Mouse (Mus musculus) frontal cortex, postnatal 10 days (tissue): ENCODE measurements around the gene Olfr65.
A peak's percentile ranks its signal among the peaks of the same experiment; 100 is the strongest.

Experiments used
- DNase-seq, 2 experiments: peaks; one replicate each; pipeline ENCODE4 v3.0.0; 2022; ENCODE audit warnings: low spot score in 2 of 2, mixed read lengths in 1 of 2

Olfr65 gene

DNA sequence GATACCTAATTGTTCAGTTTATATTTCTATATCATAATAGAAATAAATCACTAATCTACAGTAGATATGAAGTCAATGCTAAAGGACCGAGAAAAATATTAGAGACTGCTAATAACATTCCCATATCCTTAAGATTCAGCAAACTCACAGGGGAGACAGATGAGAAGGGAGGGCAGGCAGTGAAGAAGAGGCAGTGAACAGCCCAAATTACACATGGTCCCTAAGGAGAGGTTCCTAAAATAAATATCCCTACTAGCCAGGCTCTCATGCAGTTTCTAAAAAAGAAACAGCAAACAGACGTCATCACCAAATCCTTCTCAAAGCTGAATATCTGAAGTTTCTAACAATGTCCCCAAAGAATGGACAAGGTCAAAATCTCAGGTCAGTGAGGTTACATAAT, at the start of gene Olfr65:
Gene Olfr65, plus strand, starts transcription at position 301 of the 400 bp plus-strand sequence.
- DNase-seq, result no peak

DNA sequence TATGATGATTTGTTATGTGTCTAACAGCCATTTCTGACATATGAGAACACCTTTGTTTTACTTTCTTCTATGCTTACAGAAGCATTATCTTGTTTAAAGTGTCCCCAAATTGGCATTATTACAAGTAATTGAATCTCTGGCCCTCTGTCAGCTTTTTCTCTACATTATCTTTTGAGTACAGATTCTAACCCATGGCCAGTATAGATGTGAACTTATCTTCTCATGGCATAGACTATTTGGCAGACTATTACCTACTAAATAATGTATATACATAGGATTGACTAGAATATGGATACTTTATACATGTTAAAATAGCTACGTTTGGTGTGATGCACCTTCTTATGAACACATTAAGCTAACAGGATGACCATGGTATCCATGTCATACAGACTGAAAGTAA, 48.6 kb upstream of the Olfr65 start:
- DNase-seq, result no peak

DNA sequence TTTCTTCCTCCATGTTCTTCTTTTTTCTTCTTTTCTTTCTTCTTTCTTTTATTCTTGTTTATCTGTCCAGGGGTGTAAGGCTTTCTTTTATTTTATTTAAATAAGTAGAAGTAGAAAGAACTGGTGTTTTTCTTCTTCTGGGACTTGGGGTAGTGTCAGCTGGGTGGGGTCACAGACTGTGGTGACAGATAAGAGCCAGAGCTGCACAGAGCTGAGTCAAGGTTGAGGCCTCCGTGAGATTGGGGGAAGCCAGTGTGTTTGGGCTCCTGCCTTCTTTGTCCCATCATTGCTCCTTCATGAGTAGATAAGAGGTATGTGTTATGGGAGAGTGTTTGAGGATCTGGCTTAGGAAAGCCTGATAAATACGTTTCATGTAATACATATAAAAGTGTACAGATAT, 44.2 kb upstream of the Olfr65 start:
- DNase-seq, result no peak

DNA sequence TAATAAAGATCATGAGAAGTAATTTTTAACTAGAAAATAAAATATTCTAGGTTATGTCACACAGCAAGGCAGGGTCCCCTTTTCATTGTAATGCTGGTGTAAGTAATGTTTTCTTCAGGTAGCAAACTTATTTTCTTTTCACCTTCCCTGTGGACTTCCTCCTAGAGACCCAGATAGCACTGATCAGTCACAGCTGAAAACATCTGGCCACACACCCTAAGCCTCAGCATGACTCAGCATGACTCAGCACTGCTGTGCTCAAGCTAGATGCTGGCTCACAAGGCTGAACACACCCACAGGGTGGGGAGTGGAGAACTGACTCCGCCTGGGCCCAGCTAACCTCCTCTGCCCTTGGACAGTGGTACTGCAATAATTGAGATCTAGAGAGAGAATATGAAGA, 42.4 kb upstream of the Olfr65 start:
- DNase-seq, result no peak

DNA sequence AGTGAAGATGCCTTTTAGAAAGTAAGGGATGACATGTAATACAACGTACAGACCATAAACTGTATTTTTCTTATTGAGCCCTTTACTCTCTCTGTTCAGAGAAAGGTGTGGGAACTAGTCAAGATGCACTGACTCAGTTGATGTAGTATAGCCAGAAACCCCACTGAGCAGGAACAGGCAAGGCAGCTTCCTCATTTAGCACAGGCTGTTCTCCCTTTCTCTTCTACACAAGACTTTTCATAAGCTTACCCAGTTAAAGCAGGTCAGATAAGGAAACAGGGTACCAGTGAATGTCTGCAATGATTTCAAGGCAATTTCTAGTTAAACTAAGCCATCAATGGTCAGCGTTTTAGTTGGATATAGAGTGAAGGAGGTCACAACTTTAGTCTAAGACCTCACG, 41.8 kb upstream of the Olfr65 start:
- DNase-seq, result no peak

DNA sequence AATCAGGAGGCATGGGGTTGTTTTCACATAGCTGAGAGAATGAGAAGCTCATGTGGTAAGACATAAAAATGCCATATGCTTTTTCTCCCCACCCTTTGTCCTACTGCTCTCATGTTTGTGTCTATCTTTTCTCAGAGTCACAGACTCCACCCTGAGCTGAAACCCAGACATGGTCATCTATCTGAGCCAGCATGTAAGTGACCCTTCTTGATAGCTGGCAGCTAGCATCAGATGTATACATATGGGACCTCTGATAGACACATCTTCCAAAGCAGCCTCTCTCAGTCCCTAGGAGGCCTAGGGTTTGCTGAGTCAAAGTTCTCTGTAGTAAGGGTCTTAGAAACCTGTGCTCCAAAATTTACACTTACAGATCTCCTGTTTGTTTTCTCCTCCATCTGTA, 37.6 kb upstream of the Olfr65 start:
- no peak for DNase-seq

DNA sequence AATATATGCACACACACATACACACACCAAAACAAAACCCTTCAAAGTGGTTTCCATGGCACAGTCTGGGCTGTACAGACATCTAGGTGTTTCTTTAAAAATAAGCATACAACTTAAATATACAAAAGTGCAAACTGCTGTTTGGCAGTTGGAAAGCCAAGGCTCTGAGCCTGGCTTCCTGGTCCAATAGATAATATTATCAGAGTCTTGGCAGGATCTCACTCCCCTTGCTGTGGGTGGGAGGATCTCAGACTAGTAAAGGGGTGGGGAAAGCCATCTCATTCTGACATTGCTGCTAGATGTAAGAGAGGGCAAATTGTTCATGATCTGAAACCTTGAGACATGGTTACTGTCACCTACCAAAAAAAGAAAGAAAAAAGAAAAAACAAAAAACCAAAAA, 32.6 kb upstream of the Olfr65 start:
- no peak for DNase-seq

DNA sequence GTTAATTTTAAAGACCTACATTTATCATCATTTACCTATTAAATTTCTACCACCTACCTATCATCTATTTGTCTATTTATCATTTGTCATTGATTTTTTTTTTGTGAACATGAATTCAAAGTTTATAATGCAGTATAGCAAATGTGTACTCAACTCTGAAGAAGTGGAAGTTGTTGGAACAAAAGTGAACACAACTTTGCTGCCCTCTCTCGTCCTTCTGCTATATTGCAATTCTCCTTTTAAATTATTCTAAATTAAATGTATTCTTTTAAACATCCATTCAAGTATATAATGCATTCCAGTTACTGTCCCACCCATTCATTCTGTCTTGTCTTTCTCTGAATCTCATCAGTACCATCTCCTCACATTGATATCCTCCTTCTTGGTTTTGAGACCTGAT, 30.2 kb upstream of the Olfr65 start:
- DNase-seq, result no peak

DNA sequence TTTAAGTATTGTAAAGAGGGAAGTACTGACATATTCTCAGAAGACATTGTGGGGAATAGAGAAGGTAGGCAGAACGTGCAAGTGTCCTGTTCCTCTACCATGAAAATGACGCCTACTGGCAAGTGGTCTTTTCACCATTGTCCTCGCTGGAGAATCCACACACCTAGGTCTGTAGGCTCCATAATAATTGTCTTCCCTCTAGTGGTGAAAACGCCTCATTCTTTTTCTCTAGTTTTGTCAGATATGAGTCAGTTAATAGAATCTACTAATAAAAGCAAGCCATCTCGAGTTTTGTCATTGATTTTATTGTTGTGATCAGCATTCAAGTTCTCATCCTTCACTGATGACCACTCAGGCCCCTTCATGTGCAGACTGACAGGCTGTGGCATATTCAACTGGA, 28.8 kb upstream of the Olfr65 start:
- no peak for DNase-seq

DNA sequence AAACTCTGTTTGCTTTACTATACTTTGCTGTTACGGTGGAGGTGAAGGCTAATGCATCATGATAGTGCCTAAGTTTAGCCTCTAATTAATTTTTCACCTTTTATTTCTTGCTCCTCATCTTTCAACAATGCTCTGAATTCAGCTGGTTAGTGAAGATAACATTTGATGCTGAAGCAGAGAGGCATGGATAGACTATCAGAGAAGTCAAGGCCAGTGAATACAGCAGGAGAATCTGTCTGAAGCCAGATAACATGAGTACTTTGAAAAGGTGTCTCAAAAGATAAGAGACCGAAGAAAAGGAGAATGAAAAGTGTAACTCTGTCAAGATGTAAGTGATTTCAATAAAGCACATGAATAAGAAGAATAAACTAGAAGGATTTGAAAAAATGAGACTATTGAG, 26.2 kb upstream of the Olfr65 start:
- DNase-seq, result no peak

DNA sequence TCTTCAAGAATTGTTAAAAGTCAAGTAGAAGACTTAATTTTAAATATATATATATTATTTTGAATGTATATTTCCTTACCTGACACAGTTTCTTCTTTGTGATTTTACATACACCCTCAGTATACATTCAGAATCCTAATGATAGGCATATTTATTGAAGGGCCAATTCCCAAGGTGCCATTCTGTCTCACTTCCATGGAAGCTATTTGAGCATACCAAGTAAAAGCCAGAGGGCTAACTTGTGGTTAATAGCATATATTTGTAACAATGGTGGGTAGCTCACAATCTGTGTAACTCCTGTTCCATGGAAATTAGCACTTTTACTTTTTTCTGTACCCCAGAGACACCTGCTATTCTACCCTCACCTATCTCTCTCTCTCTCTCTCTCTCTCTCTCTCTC, 17.1 kb upstream of the Olfr65 start, which contains the start of gene Olfr66:
Gene Olfr66, minus strand, starts transcription at position 101 of the 400 bp plus-strand sequence.
- DNase-seq, result no peak

DNA sequence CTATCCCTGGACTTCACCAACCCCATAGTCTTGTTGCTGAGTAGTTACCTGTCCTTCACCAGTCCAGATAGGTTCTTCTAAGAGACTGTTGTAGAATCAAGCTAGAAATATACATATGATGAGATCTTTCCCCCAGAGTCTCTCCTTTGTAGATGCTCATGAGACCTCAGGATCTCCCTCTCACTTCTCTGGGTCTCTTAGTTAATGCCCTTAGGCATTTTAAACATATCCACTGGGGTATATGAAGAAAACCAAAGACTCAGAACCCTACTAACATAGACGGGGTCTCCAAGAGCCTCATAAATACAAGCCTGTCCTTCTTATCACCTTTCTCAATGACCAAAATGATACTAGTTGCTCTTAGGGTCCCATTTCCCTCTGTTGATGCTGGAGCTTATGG, 8.9 kb upstream of the Olfr65 start, which contains the start of gene Olfr64:
Gene Olfr64, minus strand, starts transcription at position 101 of the 400 bp plus-strand sequence.
- DNase-seq, result no peak

DNA sequence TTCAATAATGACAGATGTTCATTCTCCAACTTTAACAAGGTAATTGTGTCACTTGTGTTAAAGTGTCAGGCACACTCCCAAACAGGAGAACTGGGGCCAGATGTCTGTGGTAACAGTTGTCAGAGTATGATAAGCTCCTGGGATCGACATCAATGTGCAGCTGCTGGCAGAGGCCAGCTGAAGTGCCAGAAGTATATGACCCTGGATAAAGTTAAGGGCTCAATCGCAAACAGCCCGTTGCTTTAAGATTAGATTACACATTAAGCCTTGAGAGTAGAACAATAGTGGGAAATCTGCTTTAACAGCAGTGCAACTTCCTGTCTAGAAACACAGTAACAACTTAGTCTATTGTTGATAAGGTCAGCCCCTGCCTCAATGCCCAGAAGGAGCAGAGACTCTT, 6.8 kb downstream of the Olfr65 start:
- no peak for DNase-seq

DNA sequence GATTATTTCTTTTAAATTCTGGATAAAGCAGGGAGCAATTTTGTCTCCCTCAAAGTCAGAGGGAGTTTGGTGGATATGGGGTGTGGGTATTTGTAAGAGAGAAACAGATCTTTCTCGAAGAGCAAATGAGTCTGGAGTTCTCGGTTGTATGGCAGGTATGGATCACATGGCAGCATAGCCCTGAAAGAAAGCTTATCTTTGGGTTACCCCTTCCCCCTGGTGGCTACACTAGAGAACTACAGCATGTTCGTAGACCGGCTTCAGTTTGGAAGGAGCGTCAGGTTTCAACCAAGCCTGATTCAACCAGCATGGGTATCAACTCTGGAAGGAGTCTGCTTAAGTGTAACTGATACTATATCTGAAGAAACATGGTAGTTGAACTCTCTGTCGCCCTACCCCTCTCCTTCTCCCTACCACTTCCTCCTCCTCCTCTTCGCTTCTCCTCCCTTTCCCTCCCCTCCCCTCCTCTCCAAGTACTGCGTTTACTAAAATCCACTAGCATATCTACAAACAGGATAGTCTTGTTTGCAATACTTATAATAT, 9.8 kb downstream of the Olfr65 start:
- DNase-seq, result no peak

DNA sequence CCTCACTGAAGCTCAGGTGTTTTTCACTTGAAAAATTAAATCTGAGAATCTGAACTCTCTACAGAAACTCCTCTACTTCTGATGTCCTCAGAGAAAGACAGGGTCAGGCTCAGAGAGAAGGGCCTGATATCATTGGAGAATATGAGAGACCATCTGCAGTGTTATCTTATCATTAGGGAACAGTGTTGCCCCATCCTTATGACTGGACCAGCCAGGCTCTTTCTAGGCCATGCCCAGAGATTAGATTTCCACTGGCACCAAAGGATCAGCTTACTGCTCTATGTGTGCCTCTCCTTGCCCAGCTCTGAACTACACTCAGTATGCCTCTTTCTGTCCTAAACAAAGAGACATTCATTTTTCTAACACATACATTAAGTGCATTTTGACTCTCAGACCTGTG, 12.1 kb downstream of the Olfr65 start:
- DNase-seq, result no peak

DNA sequence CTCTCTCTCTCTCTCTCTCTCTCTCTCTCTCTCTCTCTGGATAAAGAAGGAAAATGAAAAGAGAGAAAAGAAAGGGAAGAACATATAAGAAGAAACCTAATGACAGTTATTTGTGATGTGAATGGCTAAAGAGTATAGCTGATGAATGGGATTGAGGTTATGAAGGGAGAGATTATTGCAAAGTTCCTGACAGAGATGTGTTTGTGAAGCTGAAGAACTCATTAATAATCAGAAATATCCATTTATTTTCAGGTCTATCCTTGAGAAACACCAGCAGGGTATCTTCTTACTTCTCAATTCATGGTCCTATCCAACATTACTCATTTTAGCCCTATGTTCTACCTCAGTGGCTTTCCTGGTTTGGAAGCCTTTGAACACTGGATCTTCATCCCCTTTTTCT, 25.2 kb downstream of the Olfr65 start, which contains the start of gene Olfr631:
Gene Olfr631, plus strand, starts transcription at position 301 of the 400 bp plus-strand sequence.
- DNase-seq, result no peak

DNA sequence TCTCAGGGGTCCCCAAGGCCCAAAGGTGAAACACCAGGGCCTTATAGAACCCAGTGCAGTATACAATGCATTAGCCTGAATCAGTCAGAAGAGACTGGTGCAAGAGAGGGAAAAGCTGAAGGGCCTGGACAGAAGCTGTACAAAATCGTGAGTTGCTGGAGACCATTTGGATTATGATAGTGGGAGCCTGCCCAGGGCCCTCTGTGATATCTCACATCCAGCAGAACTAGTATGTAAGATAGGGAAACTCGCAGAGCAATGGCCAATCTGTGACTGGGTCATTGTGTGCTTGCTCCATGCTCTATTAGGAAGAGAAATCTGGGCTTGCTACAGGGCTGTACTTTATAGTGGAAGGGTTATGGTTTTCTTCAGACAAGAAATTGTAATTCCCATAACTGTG, 31.0 kb downstream of the Olfr65 start, which contains the start of gene Olfr632:
Gene Olfr632, plus strand, starts transcription at position 84 of the 400 bp plus-strand sequence.
- DNase-seq, result no peak

DNA sequence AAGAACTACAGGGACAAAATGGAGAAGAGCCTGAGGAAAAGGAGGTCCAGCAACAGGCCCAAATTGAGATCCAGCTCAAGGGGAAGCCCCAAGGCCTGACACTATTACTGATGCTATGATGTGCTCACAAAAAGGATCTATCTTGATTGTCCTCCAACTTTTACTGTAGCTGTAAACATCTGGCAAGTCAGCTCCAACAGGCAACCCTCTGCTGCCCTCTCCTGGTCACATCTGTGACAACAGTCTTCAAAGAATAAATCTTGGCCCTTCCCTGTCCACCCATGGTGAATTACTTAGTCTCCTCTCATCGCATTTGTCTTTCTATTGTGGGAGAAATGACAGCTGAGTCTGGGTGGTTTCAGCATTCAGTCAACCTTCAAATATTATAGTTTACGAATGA, 39.4 kb downstream of the Olfr65 start:
- DNase-seq, result peak in 1 of 2 experiments; percentile 8

DNA sequence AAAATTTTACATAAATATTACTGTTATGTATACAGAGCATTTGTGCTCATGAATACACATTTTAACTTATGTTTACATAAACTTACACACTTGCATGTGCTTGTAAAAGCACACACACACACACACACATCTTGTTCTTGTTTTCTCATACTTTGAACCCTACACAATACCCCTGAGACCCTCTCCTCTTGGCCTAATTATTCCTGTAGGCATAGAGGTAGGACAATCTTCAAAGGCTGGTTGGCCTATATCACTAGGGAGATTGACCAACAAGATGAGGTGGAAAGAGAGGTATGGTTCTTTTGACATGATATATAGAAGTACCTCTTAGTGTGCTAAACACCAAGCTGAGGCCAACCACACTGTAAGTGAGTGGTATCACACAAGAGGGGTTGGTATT, 40.9 kb downstream of the Olfr65 start, which contains the start of gene Olfr633:
Gene Olfr633, plus strand, starts transcription at position 301 of the 400 bp plus-strand sequence.
- DNase-seq, result no peak
